Mouse (Mus musculus) activated CD4-positive, CD25-positive, alpha-beta regulatory T cell, adult 9 weeks (primary cell): ENCODE measurements around the gene 4930522L14Rik. TPM values are rescaled to one million over a fixed set of nuclear protein-coding genes. Genes with fewer than 3 reads are reported as not detected.

Source experiments
- polyA plus RNA-seq: library from polyadenylated mRNA; unstranded; fragments of 100-300 nt; shearing (Covaris generic); gene quantifications from one replicate; pipeline ENCODE4 v1.2.1, GENCODE M21; 2017

4930522L14Rik gene
- 17.4 TPM for polyA plus RNA-seq

DNA sequence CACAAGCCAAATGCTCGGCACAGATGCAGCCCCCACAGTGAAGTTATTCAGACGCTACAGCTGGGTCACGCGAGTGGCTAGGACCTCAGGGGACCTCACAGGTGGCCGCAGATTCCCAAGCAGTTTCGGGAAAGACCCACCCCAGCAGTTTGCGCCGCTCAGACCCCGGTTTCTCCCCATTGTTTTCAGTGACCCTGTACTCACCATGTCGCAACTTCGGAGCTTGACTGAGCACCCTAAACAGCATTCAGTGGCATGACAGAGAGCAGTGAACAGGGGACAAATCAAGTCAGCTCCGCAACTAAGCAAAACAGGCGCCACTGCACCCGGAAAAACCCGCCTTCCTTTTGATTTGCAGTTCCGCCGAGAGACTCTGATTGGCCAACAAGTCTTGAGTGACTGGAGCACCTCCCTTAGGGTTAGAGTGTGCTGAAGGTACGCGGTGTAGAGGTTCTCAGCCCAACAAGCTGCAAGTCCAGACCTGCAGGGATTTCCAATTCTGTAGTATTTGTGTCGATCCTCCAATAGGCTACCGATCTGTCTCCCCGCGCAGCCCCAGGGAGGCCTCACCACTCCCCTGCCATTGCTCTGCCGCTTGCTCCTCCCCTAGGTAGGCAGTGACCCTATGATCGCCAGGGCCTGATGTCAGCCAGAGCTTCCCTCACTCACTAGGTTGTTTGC, at the start of gene 4930522L14Rik:
4930522L14Rik (minus strand) TSS at position 496 of the 681 bp plus-strand sequence.

DNA sequence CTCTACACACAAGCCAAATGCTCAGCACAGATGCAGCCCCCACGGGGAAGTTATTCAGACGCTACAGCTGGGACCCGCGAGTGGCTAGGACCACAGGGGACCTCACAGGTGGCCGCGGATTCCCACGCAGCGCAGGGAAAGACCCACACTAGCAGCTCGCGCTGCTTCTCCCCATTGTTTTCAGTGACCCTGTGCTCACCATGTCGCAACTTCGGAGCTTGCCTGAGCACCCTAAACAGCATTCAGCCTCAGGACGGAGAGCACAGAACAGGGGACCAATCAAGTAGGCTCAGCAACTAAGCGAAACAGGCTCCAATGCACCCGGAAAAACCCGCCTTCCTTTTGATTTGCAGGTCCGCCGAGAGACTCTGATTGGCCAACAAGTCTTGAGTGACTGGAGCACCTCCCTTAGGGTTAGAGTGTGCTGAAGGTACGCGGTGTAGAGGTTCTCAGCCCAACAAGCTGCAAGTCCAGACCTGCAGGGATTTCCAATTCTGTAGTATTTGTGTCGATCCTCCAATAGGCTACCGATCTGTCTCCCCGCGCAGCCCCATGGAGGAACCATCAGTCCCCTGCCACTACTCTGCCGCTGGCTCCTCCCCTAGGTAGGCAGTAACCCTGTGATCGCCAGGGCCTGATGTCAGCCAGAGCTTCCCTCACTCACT, 61.0 kb downstream of the 4930522L14Rik start, which contains the start of gene 5430403G16Rik:
5430403G16Rik (minus strand) TSS at position 505 of the 665 bp plus-strand sequence.

Other genes starting within 250 kb of the 4930522L14Rik start
- 48.9 TPM for gene Crlf2, start 192.9 kb downstream of the 4930522L14Rik start, polyA plus RNA-seq
- gene 5430403G16Rik, start 60.8 kb downstream of the 4930522L14Rik start, polyA plus RNA-seq: 8.5 TPM
- gene Gm15446, start 171.5 kb upstream of the 4930522L14Rik start, polyA plus RNA-seq: 14.4 TPM
- 31.0 TPM for gene Zfp932, start 244.6 kb upstream of the 4930522L14Rik start, polyA plus RNA-seq